Mouse (Mus musculus): ENCODE results near the gene Cdh15.

The Cdh15 gene

DNA sequence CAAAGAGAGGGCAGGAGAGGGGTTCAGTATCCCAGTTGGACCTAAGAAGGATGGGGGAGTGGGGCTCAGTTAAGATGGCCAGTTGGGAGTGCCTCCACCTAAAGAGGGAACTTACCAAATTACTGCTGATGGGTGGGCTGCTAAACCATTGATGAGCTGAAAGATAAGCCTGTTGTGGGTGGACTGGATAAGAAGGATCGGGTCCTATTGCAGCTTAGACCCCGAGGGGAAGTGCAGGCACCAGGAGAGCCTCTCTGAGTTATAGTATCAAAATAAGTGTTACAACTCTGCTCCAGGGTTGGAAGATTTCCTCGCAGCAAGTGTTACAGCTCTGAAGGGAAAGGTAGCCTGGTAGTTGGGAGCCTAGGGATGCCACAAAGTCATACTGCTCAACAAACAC lies 3.6 kb upstream of the Cdh15 start:
- no peak for DNase-seq (ENCODE audit: low spot score)

DNA sequence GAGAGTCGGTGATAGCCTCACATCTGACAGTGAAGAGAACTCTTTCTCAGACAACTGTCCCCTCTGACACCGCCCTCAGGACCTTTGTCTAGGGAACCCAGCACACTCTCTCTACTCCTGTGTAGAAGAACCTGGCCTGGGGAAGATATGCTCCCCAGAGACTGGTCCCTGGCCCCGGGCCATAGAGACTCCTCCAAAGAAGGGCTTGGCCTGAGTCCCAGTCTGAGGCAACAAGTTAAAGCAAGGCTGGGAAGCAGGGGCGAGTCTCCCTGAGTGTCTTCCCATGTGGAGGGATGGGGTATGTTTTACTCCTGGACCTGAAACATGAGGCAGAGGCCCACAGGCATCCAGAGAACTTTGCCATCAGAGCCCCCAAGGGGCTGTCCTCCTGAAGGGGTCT lies 2.1 kb upstream of the Cdh15 start:
- DNase-seq (ENCODE audit: low spot score), result no peak

DNA sequence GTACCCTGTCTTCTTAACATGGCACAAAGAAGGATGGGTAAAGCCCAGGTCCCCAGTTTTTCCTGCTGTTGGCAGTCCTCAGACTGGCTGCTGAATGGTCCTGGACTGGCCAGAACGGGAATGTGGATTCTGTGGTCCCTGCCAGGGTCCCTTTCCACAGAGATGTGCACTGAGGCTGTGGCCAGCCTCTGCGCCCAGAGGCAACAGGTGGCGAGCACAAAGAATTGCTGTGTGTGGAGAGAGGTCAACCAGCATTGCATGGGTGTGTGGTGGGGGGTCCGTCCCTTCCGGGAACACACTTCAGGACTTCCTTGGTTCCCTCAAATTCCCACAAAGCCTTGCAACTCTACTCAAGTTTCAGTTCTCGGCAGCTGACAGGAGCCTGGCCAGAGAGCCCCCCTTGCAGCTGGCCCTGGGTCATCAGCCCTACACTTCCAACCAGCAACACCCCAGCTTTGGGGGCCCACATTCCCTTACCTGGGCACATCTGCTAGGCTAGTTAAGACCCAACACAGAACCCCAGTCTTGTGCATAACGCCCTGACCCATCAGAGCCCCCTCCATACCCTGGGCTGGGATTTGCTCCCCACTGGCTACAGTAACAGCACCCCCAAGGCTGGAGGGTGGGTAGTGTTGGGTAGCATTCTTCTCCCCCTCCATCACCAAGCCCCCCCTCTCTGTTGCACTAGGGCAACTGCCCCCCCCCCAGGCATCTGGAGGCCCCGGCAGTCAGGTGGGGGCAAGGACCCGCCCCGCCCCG lies 1.6 kb downstream of the Cdh15 start:
- DNase-seq (ENCODE audit: low spot score), result no peak

DNA sequence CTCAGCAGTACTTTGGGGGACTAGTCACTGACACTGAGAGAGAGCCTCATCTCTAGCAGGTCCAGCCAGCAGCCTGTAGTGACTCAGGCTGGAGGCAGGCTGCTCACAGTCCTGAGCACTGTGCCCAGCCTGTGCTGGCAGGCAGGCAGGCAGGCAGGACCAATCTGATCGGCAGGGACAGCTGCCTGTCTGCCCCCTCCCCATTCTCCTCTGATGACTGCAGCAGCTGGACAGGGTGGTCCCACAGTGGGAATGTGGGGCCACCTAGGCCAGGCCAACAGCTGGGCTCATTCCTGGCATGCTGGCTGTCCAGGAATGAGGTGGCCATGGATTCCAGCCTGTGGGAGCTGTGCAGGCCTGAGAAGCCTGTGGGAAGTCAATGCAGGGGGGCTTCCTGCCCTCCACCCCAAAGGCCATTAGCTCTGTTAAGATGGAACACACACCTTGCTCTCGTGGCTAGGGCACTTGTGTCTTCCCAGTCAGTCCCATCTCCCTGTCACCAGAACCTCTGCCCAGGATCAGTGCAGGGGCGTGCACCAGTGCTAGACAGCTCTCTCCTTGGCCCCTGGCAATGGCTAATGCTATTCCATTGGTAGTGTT lies 3.0 kb downstream of the Cdh15 start:
- DNase-seq (ENCODE audit: low spot score), result no peak

DNA sequence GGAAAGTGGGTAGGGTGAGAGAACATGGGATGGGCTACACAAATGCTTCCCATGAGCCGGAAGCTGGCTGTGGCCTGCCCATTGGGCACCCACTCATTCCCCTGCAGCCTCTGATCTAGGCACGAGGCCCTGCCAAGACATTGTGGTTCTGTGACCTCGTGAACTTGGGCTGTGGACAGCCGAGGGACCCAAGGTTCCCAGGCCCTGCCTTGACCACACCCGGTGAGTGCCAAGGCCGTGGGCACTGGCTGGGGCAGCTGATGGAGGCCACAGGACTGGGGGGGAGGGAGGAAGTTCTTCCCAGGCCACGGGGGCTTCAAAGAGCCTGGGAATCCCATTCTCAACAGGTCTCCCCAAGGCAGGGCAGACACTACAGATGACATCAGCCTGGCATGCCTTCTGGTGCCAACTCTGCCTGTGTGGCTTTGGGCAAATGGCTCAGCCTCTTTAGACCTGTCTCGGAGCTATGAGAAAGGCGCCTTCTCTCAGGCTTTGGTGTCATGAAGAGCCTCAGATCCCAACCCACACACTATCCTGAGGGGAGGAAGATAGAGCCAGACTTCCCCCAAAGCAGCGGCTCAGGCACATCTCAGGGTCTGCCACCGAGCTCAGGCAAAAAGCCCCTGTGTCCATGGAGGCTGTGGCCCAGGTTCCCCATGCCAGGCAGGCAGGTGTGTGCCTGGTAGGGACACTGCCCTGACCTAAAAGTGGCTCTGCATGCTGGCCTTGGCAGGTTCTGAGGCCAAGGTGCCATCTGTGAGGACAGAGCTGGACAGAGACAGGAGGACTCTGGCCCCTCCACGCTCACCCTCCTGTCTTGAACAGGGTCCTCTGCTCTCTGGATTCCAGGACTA lies 4.2 kb downstream of the Cdh15 start:
- DNase-seq (ENCODE audit: low spot score), result no peak

DNA sequence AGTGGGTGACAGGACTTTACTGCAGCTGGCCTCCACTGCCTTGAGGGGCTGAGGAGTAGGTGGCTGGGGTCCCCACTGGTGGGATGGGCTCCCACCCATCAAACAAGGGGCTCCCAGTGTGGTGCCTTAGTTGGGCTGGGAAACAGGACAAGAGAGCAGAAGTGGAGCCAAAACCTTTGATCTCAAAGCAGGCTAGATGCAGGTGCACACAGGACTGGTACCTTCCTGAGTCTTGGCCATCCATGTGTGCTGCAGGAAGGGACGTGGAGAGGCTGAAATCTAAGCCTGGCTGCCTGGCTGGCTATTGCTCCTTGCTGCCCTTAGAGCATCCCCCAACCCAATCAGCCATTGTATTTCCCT lies 4.8 kb downstream of the Cdh15 start:
- no peak for DNase-seq (ENCODE audit: low spot score)

DNA sequence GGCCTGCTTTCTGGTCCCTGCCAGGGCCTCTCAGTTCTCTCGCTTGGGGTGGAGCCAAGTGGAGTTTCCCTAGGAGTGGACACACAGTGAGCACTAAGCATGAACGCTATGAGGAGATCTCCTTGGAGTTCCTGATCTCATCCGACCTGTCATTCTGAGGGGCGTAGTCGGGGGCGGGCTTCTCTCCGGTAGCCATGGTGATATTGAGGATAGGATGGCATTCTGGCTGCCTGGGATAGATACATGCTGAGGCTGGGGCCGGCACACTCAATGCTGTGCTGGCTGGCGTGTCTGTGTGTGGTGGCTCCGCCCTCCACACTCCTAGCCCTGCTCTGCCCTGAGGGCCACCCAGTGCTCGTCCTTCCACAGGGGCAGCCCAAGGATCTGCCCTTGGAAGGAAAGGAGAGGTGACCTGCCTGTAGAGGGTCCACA lies 5.6 kb downstream of the Cdh15 start:
- DNase-seq (ENCODE audit: low spot score), result no peak

DNA sequence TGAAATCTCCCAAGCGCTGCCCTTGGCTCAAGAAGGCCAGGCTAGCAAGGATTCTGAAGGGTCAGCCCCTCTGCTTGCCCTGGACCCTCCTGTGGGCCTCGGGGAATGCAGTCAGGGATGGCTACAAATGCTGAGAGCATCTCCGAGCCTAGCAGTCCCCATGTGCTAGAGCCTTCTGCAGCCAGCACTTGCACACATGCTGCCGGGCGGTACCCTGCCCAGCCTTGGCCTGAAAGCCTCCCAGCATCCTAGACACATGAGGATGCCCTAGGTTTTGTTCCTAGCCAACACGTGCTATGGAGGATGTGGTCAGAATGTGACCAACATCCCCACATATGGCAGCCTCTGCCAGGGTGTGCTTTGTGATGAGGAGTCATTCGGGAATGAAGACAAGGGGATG lies 6.6 kb downstream of the Cdh15 start:
- DNase-seq (ENCODE audit: low spot score), result no peak

DNA sequence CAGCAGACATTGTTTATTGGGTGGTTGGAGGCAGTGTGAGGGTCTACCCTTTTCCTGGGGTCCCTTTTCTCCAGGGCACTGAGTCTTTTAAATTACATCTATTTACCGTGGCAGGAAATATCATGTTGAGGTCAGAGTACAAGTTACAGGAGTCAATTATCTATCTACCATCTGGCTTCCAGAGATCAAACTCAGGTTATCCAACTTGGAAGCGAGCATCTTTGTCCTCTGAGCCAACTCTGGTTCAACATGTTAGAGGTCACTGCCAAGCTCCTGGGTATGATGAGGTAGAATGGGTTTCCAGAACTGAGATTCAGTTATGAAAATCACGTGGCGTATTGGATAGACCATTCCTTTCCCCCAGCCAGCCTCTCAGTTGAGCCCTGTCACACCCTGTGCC lies 7.4 kb downstream of the Cdh15 start:
- DNase-seq (ENCODE audit: low spot score), result no peak

DNA sequence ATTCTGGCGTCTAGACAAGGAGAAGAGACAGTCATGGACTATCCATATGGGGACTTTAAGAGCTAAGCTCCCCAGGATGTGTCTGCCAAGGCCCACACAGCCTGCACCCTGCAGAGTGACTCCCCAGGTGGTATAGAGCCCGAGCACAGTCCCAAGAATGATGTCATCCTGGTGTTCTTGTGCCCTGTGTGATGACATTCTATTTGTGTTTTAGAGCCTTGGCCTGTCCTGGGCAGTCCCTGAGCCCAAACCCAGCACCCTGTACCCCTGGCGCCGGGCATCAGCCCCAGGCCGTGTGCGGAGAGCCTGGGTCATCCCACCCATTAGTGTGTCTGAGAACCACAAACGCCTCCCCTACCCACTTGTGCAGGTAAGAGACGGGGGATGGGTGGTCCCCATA lies 8.5 kb downstream of the Cdh15 start:
- no peak for DNase-seq (ENCODE audit: low spot score)

DNA sequence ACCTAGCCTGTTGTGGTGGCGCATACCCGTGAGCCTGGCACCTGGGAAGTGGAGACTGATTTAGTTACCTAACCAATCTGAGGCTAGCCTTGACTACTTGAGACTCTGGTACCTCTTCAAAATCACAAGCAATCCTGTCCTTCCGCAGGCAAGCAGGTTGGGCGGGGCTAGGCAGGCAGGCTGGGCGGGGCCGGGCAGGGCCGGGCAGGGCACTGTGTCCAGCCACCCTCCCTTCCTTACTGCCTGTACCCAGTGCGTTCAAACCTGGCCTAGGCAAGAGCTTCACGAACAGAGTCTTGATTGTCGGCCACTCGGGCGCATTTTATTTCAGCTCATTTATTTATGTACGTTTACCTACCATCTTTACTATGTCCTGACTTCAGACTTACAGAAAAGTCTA lies 12.1 kb downstream of the Cdh15 start:
- DNase-seq (ENCODE audit: low spot score), result no peak

DNA sequence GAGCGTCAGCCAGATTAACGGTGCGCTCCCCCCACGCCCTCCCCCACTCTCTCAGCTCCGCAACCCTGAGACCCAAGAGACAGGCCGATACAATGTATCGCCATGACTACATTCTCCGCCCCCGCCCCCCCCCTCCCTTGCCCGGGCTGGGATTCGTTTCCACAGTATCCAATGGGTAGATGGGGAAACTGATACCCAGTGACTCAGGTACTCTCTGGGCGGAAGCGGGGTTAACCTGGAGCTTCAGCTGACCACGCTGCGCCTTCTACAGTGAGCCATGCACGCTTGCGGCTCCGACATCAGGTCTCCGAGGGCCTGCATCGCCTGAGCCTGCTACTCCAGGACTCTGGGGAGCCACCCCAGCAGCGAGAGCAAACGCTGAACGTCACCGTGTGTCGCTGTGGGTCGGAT lies 17.0 kb downstream of the Cdh15 start:
- DNase-seq (ENCODE audit: low spot score), result no peak

DNA sequence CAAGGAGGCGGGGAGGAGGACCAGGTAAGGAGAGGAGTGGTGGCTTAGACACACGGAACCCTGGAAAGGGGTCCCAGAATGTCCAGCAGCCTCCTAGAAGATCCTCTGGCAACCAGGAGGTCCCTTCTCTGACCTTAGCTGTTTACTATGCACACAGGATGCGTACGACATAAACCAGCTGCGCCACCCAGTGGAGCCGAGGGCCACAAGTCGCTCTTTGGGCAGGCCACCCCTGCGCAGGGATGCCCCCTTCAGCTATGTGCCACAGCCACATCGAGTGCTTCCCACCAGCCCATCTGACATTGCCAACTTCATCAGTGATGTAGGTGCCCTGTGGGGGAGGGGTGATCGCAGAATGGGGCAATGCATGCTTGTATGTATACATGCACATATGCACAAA lies 17.7 kb downstream of the Cdh15 start:
- no peak for DNase-seq (ENCODE audit: low spot score)

DNA sequence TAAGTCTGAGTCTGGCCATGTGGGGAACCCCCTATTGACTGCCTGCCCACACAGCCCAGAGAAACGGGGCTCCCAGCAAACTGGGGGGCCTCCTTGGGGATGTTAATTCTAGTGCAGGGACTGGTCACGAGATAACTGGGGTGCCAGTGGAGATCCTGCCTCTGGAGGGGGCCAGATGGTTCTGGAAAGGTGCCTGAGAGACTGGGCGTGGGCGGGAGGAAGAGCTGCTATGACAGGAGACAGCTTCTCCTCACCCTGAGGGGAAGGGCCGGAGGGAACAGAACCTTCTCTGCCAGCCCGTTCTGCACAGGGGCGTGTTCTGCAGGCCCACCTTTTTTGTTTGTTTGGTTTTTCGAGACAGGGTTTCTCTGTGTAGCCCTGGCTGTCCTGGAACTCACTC lies 18.5 kb downstream of the Cdh15 start:
- no peak for DNase-seq (ENCODE audit: low spot score)

DNA sequence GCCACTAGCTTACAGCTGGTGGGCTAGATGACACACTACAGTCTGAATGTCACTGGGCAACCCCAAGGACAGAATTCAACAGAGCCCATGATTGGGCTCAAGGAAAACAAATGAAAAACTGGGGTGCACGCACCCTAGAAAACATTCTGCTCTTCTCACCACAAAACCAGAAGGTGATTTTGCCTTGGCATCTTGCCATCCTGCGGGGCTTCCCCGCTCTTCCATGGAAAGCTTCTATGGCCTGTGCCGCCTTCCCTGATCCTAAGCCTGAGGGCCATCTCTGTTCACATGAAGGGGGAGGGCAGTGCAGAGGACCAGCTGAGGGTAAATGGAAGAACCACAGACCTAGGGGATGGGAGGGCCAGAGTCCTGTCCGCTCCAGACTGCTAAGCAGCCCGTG lies 20.2 kb downstream of the Cdh15 start:
- DNase-seq (ENCODE audit: low spot score), result no peak

DNA sequence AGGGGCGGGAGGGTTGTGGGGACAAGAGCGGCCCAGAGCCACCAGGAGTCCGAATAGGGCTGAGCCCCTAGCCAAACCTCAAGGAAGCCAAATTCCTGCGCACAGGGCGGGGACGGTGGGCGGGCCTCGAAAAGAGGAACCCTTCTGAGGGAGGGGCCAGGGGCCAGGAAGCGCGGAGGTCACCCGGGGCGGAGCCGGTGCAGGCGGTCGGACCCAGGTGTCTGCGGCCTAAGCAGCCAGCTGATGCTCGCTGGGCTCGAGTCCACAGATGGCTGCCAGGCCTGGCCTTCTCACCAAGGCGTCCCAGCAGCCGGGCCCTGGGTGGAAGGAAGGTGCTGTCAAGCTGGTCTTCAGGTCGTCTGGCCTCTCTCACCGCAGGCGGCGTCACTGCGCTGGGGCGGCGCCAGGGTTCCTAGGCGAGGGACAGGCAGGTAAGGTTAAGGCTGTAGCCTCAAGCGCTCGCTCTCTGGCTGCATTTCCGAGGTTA lies 22.7 kb downstream of the Cdh15 start:
- DNase-seq (ENCODE audit: low spot score), result peak; percentile 68

DNA sequence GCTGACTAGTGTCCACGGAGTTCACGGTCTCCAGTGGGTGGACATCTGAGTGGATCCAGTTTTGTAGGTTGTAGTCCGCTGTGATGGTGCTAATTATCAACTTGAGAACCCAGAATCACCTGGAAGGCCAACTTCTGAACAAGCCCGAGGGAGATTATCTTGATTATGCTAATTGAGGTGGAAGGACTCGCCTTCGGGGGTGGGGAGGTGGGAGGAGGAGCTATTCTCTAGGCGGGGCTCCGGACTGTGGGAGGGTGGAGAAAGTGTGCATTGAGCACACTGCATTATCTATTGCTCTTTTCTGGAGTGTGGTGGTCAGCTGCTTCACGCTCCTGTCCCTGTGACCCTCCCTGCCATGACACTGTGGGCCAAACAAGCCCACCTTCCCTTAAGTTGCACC lies 23.9 kb downstream of the Cdh15 start:
- no peak for DNase-seq (ENCODE audit: low spot score)

DNA sequence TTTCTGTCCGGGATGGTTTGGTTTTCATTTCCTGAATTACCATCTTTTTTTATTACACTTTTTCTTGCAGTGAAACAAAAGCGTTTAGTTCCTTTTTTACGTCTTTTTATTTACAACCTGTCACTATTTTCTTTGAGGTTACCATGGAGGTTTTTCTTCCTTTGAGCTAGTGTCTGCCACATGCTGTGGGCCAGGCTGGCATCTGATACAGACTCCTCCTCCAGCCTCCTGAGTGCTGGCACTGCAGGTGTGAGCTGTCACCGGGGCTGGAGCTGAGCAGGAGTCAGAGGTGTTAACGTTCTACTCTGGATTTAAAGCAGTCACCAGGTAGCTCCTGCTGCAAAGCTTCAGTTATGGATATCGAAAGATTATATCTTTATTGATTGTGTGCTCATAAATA lies 25.4 kb downstream of the Cdh15 start:
- no peak for DNase-seq (ENCODE audit: low spot score)

DNA sequence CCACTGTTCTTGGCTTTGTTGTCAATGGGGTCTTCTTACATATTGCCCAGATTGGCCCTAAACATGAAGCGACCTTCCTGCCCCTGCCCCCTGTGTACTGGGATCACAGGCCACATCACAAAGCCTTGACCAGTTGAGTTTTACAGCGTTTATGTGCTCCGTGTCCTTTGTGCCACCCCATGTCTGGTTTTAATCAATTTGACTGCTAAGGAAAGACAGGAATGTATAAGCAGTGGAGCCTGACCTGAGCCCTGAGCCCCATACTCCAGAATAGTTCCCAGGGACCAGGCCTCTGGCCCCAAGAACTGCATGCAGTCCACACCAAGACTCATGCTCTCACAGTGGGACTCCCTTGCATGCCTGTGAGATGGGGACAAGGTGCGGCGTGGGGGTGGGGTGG lies 27.4 kb downstream of the Cdh15 start:
- no peak for DNase-seq (ENCODE audit: low spot score)

DNA sequence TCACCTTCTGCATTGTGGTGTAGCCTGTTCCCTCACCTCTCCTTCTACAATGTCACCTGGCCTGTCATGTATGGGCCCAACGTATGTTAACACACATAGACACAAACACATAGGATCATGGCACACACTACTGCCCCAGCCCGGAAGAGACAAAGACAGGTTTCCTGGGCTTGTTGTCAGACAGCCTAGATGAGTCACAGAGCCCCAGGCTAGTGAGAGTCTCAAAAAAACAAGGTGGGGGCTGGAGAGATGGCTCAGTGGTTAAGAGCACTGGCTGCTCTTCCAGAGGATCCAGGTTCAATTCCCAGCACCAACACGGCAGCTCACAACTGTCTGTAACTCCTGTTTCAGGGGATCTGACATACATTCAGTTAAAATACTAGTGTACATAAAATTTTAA lies 30.5 kb downstream of the Cdh15 start:
- DNase-seq (ENCODE audit: low spot score), result no peak

DNA sequence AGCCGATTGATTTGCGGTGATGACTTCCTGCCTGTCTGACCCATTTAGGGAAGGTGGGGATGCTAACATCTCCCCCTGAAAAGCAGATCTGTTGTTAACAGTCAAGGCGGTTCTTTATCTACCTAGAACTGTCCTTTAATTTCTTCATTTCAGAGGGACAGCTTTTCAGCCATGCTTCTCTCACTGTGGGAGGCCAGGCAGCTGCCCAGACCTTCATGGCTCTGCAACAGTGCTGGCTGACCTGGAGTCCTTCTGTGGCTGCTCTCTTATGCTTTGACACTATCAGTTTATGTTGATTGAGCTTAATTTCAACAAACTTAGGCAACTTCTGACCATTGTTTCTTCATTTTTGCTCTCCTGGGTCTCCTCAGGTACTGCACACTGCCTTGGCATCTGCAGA lies 32.5 kb downstream of the Cdh15 start:
- no peak for DNase-seq (ENCODE audit: low spot score)

DNA sequence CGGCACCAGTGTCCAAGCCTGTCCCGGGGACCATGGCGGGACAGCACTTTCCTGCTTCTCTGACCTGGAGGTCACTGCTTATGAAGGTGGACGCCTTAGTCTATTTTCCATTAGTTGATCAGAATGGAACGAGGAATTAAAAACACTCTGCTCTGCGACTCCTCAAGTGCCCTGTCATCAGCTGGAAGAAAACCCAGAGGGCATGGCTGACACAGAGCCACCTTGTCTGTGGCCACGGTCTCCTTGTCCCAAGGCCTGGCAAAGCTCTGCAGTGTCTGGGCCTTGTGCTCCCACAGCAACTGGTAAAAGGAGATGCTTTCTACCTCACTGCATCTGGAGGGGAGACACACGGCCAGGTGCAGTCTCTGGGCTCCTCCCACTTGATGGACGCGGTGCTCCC lies 35.9 kb downstream of the Cdh15 start:
- no peak for DNase-seq (ENCODE audit: low spot score)

DNA sequence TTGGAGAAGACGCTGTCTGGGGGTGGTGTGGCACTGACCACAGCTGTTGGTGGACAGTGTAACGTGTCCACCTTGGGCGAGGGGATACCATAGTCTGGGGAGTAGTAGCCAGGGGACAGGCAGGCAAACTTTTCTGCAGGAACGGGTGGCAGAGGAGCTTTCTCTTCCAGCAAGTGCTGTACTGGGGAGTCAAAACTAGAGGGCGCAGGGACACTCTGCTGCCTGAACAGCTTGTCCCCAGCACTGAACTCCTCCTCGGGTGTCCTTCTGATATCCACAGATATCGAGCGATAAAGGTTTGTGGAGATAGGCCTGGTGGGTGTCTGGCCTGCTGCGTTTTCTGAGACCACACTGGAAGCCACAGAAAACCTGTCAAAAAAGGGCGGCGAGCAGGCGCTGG lies 43.7 kb downstream of the Cdh15 start:
- no peak for DNase-seq (ENCODE audit: low spot score)
